Mouse (Mus musculus) forebrain, embryonic 13.5 days (tissue): Measurements from ENCODE around the gene Six1. TPM values are rescaled to one million over a fixed set of nuclear protein-coding genes. Genes with fewer than 3 reads are reported as not detected.
"Not testable (repeated sequence)": the region's sequence is repeated elsewhere in the genome, so short reads cannot be mapped to it uniquely, and the experiment has no call there.

Source experiments
- ATAC-seq: fragments of 200-750 bp; cut with Nextera tagmentation; 2 replicates; pipeline ENCODE4 v1.8.0; 2017
- H3K27ac ChIP-seq: fragments of 300-500 bp; sonication (generic); 2 replicates; pipeline ENCODE4 v1.5.1; 2015; ENCODE audit warnings: inconsistent platforms, mild to moderate bottlenecking, moderate library complexity
- H3K27me3 ChIP-seq: fragments of 300-500 bp; sonication (generic); 2 replicates; pipeline ENCODE4 v1.6.1; 2015; ENCODE audit warnings: mild to moderate bottlenecking, inconsistent platforms
- H3K36me3 ChIP-seq: fragments of 300-500 bp; sonication (generic); 2 replicates; pipeline ENCODE4 v1.6.1; 2015; ENCODE audit warnings: mild to moderate bottlenecking, inconsistent platforms; ENCODE audit not compliant: poor library complexity, severe bottlenecking
- H3K4me1 ChIP-seq: fragments of 300-500 bp; sonication (generic); 2 replicates; pipeline ENCODE4 v1.6.1; 2015; ENCODE audit warnings: inconsistent platforms
- H3K4me2 ChIP-seq: fragments of 300-500 bp; sonication (generic); 2 replicates; pipeline ENCODE4 v1.6.1; 2015; ENCODE audit warnings: inconsistent platforms, mild to moderate bottlenecking, moderate library complexity
- H3K4me3 ChIP-seq: fragments of 300-500 bp; sonication (generic); 2 replicates; pipeline ENCODE4 v1.5.1; 2015; ENCODE audit warnings: mild to moderate bottlenecking, inconsistent platforms
- H3K9ac ChIP-seq: fragments of 300-500 bp; sonication (generic); 2 replicates; pipeline ENCODE4 v1.6.1; 2015; ENCODE audit warnings: mild to moderate bottlenecking, inconsistent platforms
- H3K9me3 ChIP-seq: fragments of 300-500 bp; sonication (generic); replicated peaks from 2 replicates; pipeline ENCODE4 v1.6.1; 2016; ENCODE audit warnings: inconsistent platforms
- WGBS: fragments of 180-500 bp; shearing (Covaris S2); methylation state at CpG from one replicate; pipeline ENCODE4 v1.1.7; 2015; 5-methylcytosine and 5-hydroxymethylcytosine counted together
- polyA plus RNA-seq: library from polyadenylated mRNA; unstranded; fragments of >200 nt; fragmentation: Nextera tagmentation; extraction: Ambion mirVana; gene quantifications from 2 replicates; pipeline ENCODE4 v1.2.1, GENCODE M21; 2015

The Six1 gene
- polyA plus RNA-seq, result 0.22 and 0.42 TPM in 2 replicates

GRCm38 (mm10) chr12:73053668-73054241, at the start of gene Six1:
Gene Six1 (minus strand): TSS chr12:73053887.
- WGBS, result under 1% methylated on average over 41 of the region's 42 CpGs
- no peaks in the 10 kb centered on the region for H3K9me3 ChIP-seq
- H3K27ac ChIP-seq, result no peak within 1 kb of the TSS
- ATAC-seq, result peak; percentile 75
- H3K4me3 ChIP-seq, result peak within 1 kb of the TSS; percentile 41
- H3K4me2 ChIP-seq, result peak within 1 kb of the TSS; percentile 64
- peaks cover 99% of the 10 kb centered on the region for H3K27me3 ChIP-seq
- peaks cover 20% of the 10 kb centered on the region for H3K4me1 ChIP-seq
- H3K36me3 ChIP-seq, result no peaks in the 10 kb centered on the region
- 0 out of 2 replicates have a peak within 1 kb of the TSS, but pooled peaks have one; percentile 21 for H3K9ac ChIP-seq

DNA sequence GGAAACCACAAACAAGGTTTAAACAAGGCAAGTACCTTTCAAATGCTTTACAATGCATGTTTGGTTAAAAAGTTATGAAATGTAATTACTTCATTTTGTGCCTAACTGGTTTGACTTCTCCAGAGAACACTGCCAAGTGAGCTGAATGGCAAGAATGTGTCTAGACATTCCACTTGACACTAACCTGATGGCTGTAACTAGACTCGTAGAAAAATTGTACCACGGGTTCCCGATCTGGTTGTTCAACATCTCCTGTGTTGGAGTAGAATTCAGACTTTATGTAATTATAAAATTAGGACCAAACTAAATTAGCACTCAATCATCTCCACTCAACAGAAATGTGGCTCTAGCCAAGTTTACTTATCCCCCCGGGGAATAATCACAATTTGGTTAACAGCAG, 44.9 kb upstream of the Six1 start:
- Histone ChIP-seq H3K9me3 (peaks cover 5% of the 10 kb centered on the region; the same call in 1 of the 2 replicates), H3K27me3 (no peaks in the 10 kb centered on the region), H3K4me2 (no peak overlapping the region), H3K36me3 (peaks cover 11% of the 10 kb centered on the region), H3K27ac (no peak overlapping the region), H3K4me1 (no peaks in the 10 kb centered on the region), H3K9ac (no peak overlapping the region), H3K4me3 (no peak overlapping the region)
- ATAC-seq, result no peak
- 96% methylated on average over 4 of the region's 4 CpGs for WGBS

DNA sequence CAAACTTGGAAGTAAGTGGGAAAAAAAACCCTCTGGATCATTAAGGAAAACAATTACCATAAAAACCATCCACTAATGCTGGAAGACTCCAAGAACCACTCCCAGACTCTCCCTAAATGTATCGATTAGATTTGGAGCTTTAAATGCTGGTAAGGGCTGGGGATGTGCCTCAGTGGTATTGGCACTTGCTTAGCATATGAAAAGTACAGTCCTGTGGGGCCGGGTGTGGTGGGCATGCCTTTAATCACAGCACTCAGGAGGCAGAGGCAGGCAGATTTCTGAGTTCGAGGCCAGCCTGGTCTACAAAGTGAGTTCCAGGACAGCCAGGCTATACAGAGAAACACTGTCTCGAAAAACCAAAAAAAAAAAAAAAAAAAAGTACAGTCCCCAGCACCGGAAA, 42.5 kb upstream of the Six1 start:
- not testable (repeated sequence) for H3K27ac ChIP-seq, H3K4me1 ChIP-seq, H3K4me3 ChIP-seq, H3K27me3 ChIP-seq, H3K9me3 ChIP-seq, H3K36me3 ChIP-seq, ATAC-seq, H3K9ac ChIP-seq, H3K4me2 ChIP-seq
- 89% methylated on average over 5 of the region's 5 CpGs for WGBS

DNA sequence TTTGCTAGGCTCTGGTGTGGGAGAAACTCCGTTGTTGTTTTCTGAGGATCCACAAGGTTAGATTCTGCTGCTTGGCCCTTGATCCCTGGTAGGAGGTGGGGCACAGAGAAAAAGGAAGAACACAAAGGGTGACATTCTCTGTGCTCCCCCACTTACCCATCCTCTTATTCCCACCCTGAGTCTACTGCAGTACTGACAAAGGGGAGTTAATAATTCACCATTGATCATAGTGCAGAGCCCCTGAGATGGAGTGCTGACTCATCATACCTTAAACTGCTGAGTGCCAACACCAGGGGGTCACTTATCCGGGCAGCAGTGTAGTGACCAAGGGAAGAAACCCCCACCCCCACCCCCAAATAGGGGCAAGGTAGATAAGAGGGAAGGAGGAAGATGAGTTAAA, 40.9 kb upstream of the Six1 start:
- no peak for ATAC-seq
- 45% methylated on average over 2 of the region's 2 CpGs for WGBS
- no peaks in the 10 kb centered on the region for H3K4me1 ChIP-seq
- H3K4me2 ChIP-seq, result no peak overlapping the region
- no peaks in the 10 kb centered on the region for H3K27me3 ChIP-seq
- no peak overlapping the region for H3K4me3 ChIP-seq
- H3K9me3 ChIP-seq, result no peaks in the 10 kb centered on the region
- H3K36me3 ChIP-seq, result no peaks in the 10 kb centered on the region
- H3K27ac ChIP-seq, result no peak overlapping the region
- H3K9ac ChIP-seq, result no peak overlapping the region

DNA sequence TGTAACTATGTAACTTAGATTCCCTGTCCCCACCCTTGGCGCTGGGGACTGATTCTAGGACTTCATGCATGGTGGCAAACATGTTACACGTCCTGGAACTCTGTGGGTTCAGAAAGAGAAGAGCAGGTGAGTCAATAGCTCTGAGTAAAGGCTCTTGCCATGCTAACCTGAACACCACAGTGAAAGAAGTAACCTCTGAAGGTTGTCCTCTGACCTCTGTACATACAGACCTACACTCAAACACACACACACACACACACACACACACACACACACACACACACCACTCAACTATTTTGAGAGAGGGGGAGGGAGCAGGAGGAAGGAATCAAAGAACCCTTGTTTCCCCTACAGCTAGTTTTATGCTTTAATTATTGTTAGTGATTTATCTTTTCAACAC, 40.5 kb upstream of the Six1 start:
- H3K27ac ChIP-seq, result no peak overlapping the region
- no peaks in the 10 kb centered on the region for H3K36me3 ChIP-seq
- no peak overlapping the region for H3K4me2 ChIP-seq
- H3K9me3 ChIP-seq, result no peaks in the 10 kb centered on the region
- H3K4me1 ChIP-seq, result no peaks in the 10 kb centered on the region
- no peak for ATAC-seq
- 75% methylated on average over 2 of the region's 2 CpGs for WGBS
- no peak overlapping the region for H3K4me3 ChIP-seq
- no peak overlapping the region for H3K9ac ChIP-seq
- no peaks in the 10 kb centered on the region for H3K27me3 ChIP-seq

- Histone ChIP-seq H3K9me3 (no peaks in the 10 kb centered on the region), H3K36me3 (no peaks in the 10 kb centered on the region), H3K4me3 (no peak overlapping the region), H3K27me3 (no peaks in the 10 kb centered on the region), H3K4me1 (no peaks in the 10 kb centered on the region), H3K27ac (no peak overlapping the region), H3K4me2 (no peak overlapping the region), H3K9ac (no peak overlapping the region)
- 79% methylated on average over 7 of the region's 7 CpGs for WGBS
- ATAC-seq, result no peak
Observed at GRCm38 (mm10) chr12:73090672-73091335, 37.1 kb upstream of the Six1 start.

GRCm38 (mm10) chr12:73088911-73089310, 35.2 kb upstream of the Six1 start:
- H3K4me2 ChIP-seq, result no peak overlapping the region

GRCm38 (mm10) chr12:73088500-73088899, 34.8 kb upstream of the Six1 start:
- ATAC-seq, result no peak
- H3K4me2 ChIP-seq, result no peak overlapping the region
- no peak overlapping the region for H3K4me3 ChIP-seq
- H3K27me3 ChIP-seq, result no peaks in the 10 kb centered on the region
- H3K4me1 ChIP-seq, result no peaks in the 10 kb centered on the region
- H3K27ac ChIP-seq, result no peak overlapping the region
- H3K9ac ChIP-seq, result no peak overlapping the region
- no peaks in the 10 kb centered on the region for H3K36me3 ChIP-seq
- no peaks in the 10 kb centered on the region for H3K9me3 ChIP-seq
- 74% methylated on average over 5 of the region's 5 CpGs for WGBS

More at GRCm38 (mm10) chr12:73088911-73089310, 35.2 kb upstream of the Six1 start:
- Histone ChIP-seq H3K4me1 (no peaks in the 10 kb centered on the region), H3K9ac (no peak overlapping the region), H3K27me3 (no peaks in the 10 kb centered on the region), H3K36me3 (no peaks in the 10 kb centered on the region), H3K9me3 (no peaks in the 10 kb centered on the region), H3K4me3 (no peak overlapping the region), H3K27ac (no peak overlapping the region)
- ATAC-seq, result no peak
- 63% methylated on average over 5 of the region's 5 CpGs for WGBS

DNA sequence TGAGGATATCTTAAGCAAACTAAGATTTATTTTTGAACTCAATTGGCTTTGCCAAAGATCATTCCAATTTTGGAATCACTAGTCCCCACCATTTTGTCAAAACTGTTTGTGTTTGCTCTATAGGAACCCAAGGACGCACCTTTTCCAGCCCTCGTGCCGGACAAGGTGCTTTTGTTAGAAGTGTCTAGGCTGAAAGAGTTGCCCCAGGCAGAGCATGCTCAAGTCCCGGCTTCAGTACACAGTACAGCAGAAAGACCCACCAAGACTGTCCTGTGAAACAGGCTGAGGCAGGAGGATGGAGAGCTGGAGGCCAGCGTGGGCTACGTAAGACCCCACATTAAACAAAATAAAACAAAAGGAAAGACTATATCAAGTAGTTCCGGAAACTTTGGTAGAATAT, 33.4 kb upstream of the Six1 start:
- Histone ChIP-seq H3K4me1 (no peaks in the 10 kb centered on the region), H3K36me3 (no peaks in the 10 kb centered on the region), H3K27me3 (no peaks in the 10 kb centered on the region), H3K27ac (no peak overlapping the region), H3K4me2 (no peak overlapping the region), H3K9me3 (no peaks in the 10 kb centered on the region), H3K9ac (no peak overlapping the region), H3K4me3 (no peak overlapping the region)
- WGBS, result 88% methylated on average over 7 of the region's 7 CpGs
- no peak for ATAC-seq

DNA sequence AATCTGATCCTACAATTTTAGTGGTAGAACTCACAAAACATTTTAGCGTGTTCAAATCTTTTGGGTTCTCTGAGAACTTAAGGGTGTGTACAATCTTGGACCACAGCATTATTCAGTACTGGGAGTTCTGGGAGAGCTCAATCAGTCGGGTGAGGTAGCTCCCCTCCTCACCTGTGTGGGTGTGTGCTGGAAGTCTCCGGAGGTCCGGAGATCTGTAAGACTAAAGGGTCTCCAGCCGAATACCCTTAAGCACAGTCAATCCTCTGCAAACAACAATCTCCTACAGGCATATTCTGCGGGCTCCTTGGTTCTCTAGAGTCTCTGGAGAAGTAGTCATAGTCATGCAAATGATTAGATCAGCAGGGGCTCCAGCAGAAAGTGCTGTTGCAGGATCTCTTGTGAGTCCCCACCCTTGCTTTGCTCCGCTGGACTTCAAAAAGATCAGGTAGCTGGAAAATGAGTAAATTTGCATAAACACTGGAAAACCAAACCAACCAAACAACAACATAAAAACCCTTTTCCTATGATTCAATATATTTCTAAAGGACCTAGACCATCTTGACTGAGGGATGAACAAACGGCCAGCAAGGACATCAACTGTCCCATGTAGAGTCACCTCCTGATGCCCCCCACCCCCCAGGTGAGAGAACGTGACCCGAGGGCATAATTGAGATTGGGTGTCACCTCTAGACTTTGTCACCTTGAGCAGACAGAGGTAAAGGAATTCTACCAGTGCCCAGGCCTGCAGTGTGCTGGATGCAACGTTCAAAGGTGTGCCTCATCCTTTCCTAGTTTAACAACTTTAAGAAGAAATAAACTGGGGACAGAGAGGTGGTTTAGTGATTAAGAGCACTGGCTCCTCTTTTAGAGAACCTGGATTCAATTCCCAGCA, 32.3 kb upstream of the Six1 start:
- H3K9ac ChIP-seq, result no peak overlapping the region
- no peak for ATAC-seq
- no peaks in the 10 kb centered on the region for H3K36me3 ChIP-seq
- H3K27ac ChIP-seq, result no peak overlapping the region
- H3K4me3 ChIP-seq, result no peak overlapping the region
- H3K4me2 ChIP-seq, result no peak overlapping the region
- H3K4me1 ChIP-seq, result no peaks in the 10 kb centered on the region
- 22% methylated on average over 11 of the region's 11 CpGs for WGBS
- no peaks in the 10 kb centered on the region for H3K27me3 ChIP-seq
- no peaks in the 10 kb centered on the region for H3K9me3 ChIP-seq

- Histone ChIP-seq H3K4me2 (no peak overlapping the region), H3K27ac (no peak overlapping the region), H3K9ac (no peak overlapping the region), H3K36me3 (no peaks in the 10 kb centered on the region), H3K4me3 (no peak overlapping the region), H3K4me1 (no peaks in the 10 kb centered on the region), H3K27me3 (no peaks in the 10 kb centered on the region), H3K9me3 (no peaks in the 10 kb centered on the region)
- 89% methylated on average over 4 of the region's 4 CpGs for WGBS
- ATAC-seq, result no peak
Observed at GRCm38 (mm10) chr12:73083773-73084172, 30.1 kb upstream of the Six1 start.

DNA sequence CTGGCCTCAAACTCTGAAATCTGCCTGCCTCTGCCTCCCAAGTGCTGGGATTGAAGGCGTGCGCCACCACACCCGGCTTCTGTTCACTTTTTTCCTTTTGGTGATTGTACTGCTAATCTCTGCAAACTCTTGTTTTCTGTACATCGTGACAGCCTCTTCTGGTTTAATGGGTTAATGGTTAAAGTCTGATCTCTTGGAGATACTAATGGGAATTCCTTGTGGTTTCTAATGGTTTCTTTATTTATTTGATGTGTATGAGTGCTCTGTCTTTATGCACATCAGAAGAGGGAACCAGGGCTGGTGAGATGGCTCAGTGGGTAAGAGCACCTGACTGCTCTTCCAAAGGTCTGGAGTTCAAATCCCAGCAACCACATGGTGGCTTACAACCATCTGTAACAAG, 28.1 kb upstream of the Six1 start:
- not testable (repeated sequence) for H3K4me1 ChIP-seq, H3K36me3 ChIP-seq, H3K4me3 ChIP-seq, H3K9ac ChIP-seq, H3K27me3 ChIP-seq, H3K9me3 ChIP-seq, ATAC-seq, H3K4me2 ChIP-seq, H3K27ac ChIP-seq
- 90% methylated on average over 4 of the region's 4 CpGs for WGBS
